Mouse (Mus musculus): ENCODE measurements at regions not wholly inside any gene's neighbourhood (a gene's known extent, or its start where the extent isn't known, plus 50 kb on each side); places are given as distances from the start of the nearest gene placed in this dataset.

GRCm38 (mm10) chrX:13014051-13014450, 57.2 kb upstream of the Usp9x start:
- ATAC-seq (ENCODE audit: insufficient number of reproducible peaks, low FRiP score, low TSS enrichment) = no peak

- ATAC-seq (ENCODE audit: insufficient number of reproducible peaks, low FRiP score, low TSS enrichment) = no peak
Measured at GRCm38 (mm10) chrX:13013086-13013485, 58.2 kb upstream of the Usp9x start.

GRCm38 (mm10) chrX:12990777-12991176, 80.5 kb upstream of the Usp9x start:
- ATAC-seq (ENCODE audit: insufficient number of reproducible peaks, low FRiP score, low TSS enrichment) = no peak

DNA sequence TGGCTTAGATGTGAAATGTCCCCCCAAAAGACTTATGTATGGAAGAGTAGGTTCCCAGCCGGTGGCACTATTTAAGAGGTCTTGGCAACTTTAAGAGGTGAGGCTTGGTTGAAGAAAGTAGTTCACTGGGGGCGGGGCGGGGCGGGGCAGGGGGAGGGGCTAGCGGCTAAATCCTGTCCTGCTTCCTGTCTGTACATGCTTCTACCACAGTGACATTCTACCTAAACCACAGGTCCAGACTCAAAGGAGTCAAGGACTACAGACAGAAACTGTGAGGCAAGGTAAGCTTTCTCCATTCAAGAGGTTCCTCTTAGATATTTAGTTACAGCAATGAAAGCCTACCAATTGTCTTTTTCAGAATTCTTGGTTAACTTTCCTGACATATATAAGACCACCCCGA, 93.6 kb upstream of the Usp9x start:
- ATAC-seq (ENCODE audit: insufficient number of reproducible peaks, low FRiP score, low TSS enrichment) = no peak

- no peak for ATAC-seq (ENCODE audit: insufficient number of reproducible peaks, low FRiP score, low TSS enrichment)
Measured at GRCm38 (mm10) chrX:12968979-12969746, 102.1 kb upstream of the Usp9x start.

- no peak for ATAC-seq (ENCODE audit: insufficient number of reproducible peaks, low FRiP score, low TSS enrichment)
Measured at GRCm38 (mm10) chrX:12959467-12960314, 111.6 kb upstream of the Usp9x start.

DNA sequence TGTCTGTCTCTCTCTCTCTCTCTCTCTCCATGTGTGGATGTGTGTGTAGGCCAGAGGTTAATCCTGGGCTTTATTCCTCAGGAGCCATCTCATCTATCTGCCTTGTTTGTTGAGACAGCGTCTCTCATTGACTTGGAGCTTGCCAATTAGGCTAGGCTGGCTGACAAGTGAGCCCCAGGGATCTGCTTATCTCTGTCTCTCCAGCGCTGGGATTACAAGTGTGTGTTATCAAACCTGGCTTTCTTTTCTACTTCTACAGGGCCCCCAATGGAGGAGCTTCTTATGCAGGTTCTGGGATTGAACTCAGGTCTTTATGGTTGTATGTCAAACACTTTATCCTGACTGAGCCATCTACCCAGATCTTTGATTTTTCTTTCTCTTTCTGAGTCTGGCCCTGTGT, 112.4 kb upstream of the Usp9x start:
- ATAC-seq (ENCODE audit: insufficient number of reproducible peaks, low FRiP score, low TSS enrichment) = no peak

GRCm38 (mm10) chrX:12950928-12951660, 120.2 kb upstream of the Usp9x start:
- no peak for ATAC-seq (ENCODE audit: insufficient number of reproducible peaks, low FRiP score, low TSS enrichment)

DNA sequence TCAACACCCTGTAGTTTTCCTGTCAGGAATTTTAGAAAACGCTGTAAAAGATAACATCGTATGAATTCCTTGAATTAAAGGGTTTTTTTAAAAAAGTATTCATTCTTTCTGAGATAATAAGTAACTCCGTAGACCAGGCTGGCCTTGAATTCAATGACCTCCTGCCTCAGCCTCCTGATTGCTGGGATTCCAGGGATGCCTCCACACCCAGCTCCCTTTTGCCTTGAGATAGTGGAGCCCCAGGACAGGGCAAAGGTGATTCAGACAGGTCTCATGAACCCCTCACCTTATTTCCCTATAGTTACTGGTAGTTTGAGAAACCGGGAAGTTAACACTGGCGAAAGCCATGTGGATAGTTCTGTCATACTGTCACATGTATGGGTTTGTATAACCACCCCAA, 128.8 kb upstream of the Usp9x start:
- no peak for ATAC-seq (ENCODE audit: insufficient number of reproducible peaks, low FRiP score, low TSS enrichment)

DNA sequence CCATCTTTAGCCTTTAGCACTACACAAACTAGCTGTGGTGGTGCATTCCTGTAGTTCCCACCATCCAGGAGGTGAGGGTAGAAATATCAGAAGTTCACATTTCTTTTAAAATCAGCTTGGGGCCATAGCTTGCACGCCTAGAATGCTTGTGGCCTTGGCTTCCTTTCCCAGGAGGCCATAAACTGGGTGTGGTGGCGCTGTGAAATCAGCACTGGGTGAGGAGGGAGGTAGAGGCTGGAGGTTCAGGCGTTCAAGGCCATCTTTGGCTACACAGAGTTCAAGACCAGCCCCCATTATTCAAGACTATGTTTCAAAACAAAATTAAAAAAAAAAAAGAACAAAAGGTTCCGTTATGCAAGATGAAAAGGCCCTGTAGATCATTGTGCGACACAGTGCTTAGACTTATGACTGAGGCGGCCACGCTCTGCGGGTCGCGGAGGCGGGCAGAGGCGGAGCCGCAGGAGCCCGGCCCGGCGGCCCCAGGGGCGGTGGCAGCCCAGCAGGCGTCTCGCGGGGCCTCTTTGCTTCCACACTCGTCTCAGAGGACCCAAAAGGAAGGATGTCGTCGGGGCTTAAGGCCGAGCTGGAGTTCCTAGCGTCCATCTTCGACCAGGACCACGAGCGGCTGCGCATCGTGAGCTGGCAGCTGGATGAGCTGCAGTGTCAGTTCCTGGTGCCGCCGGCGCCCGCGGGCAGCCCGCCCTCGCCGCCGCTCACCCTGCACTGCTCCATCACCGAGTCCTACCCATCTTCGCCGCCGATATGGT, 134.7 kb upstream of the Usp9x start:
- peak; percentile 72 for ATAC-seq (ENCODE audit: insufficient number of reproducible peaks, low FRiP score, low TSS enrichment)

GRCm38 (mm10) chrX:12933294-12933807, 137.9 kb upstream of the Usp9x start:
- ATAC-seq (ENCODE audit: insufficient number of reproducible peaks, low FRiP score, low TSS enrichment) = no peak

DNA sequence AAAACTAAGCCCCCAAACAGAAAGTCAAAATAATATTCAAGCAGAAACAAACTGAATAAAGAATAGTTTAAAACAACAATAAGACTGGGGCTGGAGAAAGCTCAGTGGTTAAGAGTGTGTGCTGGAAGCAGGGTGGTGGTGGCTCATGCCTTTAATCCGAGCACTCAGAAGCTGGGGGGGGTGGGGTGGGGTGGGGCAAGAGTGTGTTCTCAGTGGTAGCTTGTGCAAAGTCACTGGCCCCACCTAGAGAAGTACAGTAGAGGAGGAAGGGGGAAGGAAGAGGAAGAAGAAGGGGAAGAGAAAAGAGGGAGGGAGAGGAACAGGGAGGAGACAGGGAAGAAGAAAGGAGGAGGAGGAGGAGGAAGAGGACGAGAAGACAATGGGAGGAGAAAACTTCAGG, 141.1 kb upstream of the Usp9x start:
- no peak for ATAC-seq (ENCODE audit: insufficient number of reproducible peaks, low FRiP score, low TSS enrichment)

GRCm38 (mm10) chrX:12927797-12928589, 143.3 kb upstream of the Usp9x start:
- no peak for ATAC-seq (ENCODE audit: insufficient number of reproducible peaks, low FRiP score, low TSS enrichment)

DNA sequence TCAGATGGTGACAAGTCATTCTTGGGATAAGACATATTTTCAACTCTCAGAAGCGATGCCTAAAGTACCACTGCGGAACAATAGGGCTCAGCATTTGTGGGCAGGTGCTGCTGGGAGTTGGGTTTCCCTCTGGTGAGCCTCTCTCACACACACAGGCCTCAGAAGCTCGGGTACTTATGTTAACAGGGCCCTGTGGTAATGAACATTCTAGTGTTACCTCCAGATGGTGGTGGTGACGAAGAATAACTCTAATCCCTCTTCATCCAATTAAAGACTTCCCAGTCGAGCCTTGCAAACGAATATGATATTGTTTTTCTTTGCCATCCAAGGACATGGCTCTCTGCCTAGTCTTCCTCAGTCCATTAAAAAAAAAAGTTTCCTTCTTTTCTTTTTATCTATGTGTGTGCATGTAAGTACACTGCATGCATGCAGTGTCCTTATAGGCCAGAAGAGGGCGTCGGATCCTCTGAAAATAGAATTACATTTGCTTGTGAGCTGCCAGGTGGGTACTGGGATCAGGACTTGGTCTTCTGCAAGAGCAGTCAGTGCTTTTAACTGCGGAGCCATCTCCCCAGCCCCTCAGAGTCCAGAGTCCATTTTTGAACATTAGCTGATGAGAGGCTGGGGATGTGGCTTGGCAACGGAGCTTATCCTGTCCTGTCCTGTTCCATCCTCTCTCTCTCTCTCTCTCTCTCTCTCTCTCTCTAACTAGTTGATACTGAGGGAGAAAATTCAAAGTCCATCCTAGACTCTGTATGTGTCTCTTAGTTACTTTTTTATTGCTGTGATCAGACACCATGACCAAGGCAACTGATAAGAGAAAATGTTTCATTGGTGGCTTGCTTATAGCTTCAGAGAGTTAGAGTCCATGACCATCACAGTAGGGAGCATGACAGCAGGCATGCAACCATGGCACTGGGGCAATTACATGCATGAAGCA, 146.3 kb upstream of the Usp9x start:
- ATAC-seq (ENCODE audit: insufficient number of reproducible peaks, low FRiP score, low TSS enrichment) = no peak

GRCm38 (mm10) chrX:12919576-12919975, 151.7 kb upstream of the Usp9x start:
- ATAC-seq (ENCODE audit: insufficient number of reproducible peaks, low FRiP score, low TSS enrichment) = no peak

DNA sequence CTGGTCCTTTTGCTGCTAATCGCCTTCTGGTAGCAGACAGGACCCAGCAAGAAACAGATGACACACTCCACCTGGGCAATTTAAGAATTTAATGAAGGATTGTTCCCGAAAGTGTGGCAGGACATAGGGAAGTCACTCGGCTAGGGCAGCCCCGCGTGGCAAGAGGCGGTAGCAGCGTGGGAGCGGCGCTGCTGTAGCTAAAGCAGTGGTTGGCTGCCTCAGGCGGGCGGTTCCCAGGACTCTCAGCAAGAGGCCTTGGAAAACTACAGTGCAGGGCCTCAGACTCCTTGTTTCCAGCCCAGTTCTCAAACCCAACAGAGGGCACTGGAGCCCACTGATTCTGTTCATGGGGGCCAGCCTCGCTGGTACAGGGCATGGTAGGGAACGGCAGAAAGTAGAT, 154.2 kb upstream of the Usp9x start:
- ATAC-seq (ENCODE audit: insufficient number of reproducible peaks, low FRiP score, low TSS enrichment) = no peak

DNA sequence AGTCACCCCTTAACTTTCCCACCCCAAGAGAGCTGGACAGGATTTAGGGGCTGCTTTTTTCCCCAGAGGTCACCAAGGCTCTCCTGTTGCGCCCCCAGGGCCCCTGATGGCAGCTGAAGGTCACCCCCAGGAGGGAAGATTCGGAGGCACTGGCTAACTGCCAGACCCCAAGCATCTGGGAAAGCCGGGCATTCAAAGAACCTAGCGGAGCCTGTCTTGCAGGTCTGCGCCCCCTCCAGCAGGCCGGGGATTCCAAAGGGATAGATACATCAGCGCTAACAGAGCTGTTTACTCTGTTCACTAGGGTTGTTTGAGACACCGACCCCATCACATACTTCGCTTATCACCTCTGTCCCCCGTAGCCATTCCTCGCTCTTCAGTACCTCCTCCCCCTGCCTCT, 154.6 kb upstream of the Usp9x start:
- ATAC-seq (ENCODE audit: insufficient number of reproducible peaks, low FRiP score, low TSS enrichment) = no peak

DNA sequence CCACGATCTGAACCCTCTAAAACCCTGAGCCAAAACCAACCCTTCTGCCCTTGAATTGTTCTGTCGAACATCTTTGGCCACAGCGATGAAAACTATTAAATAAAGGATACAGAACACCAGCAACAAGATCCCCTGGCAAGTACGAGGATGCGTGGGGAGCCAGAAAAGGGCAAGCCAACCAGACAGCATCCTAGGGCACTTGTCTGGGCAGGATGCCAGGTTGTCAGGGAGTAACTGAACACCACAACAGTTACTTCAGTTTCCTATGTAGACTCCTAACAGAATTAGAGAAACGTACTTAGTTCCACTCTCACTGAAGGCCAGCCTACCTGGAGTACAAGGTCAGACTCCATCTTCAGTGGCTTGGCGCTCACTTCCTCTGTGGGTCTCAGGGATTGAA, 138.4 kb upstream of the Med14 start:
- no peak for ATAC-seq (ENCODE audit: insufficient number of reproducible peaks, low FRiP score, low TSS enrichment)
